Mouse (Mus musculus): Measurements from ENCODE around the gene BC028528. TPM values are rescaled to one million over a fixed set of nuclear protein-coding genes. Genes with fewer than 3 reads are reported as not detected.
"Not testable (repeated sequence)": the region's sequence is repeated elsewhere in the genome, so short reads cannot be mapped to it uniquely, and the experiment has no call there.

Gene BC028528
- polyA plus RNA-seq, 1 experiment = 8.1 TPM

GRCm38 (mm10) chr3:95931471-95931870 lies 39.7 kb upstream of the BC028528 start:
- Histone ChIP-seq H3K4me1 (ENCODE audit: control insufficient read depth, insufficient read depth, low read length) (peaks cover 10% of the 10 kb centered on the region), H3K4me3 (ENCODE audit: insufficient read depth, low read depth, low read length) (no peak overlapping the region), H3K27ac (ENCODE audit: insufficient read depth, low read depth, low read length) (no peak overlapping the region), H3K27me3 (replicated peaks; ENCODE audit: control insufficient read depth, insufficient read depth, low read length) (no peaks in the 10 kb centered on the region), H3K36me3 (ENCODE audit: control insufficient read depth, insufficient read depth, low read length) (0 out of 2 replicates have a peak, but pooled peaks cover 1% of the 10 kb centered on the region)
- TF ChIP-seq POLR2A (IDR thresholded peaks at IDR 0.05; ENCODE audit: low read depth, low read length) = no peak
- no peak for TF ChIP-seq CTCF (conservative IDR thresholded peaks at IDR 0.05; ENCODE audit: insufficient read depth, insufficient read length, low read depth, low read length)
- WGBS = 90% methylated on average over 1 of the region's 1 CpGs
- DNase-seq = no peak

- Histone ChIP-seq H3K27me3 (replicated peaks; ENCODE audit: control insufficient read depth, insufficient read depth, low read length) (no peaks in the 10 kb centered on the region), H3K27ac (ENCODE audit: insufficient read depth, low read depth, low read length) (no peak overlapping the region), H3K36me3 (ENCODE audit: control insufficient read depth, insufficient read depth, low read length) (0 out of 2 replicates have a peak, but pooled peaks cover 1% of the 10 kb centered on the region), H3K4me3 (ENCODE audit: insufficient read depth, low read depth, low read length) (peak overlapping the region; percentile 77), H3K4me1 (ENCODE audit: control insufficient read depth, insufficient read depth, low read length) (peaks cover 10% of the 10 kb centered on the region)
- no peak for DNase-seq
- WGBS = 10% methylated on average over 5 of the region's 5 CpGs
- TF ChIP-seq CTCF (conservative IDR thresholded peaks at IDR 0.05; ENCODE audit: insufficient read depth, insufficient read length, low read depth, low read length) (no peak), POLR2A (IDR thresholded peaks at IDR 0.05; ENCODE audit: low read depth, low read length) (no peak)
Observed at GRCm38 (mm10) chr3:95930471-95930789, 38.6 kb upstream of the BC028528 start.

GRCm38 (mm10) chr3:95929581-95930470 lies 38.0 kb upstream of the BC028528 start:
- Histone ChIP-seq H3K36me3 (ENCODE audit: control insufficient read depth, insufficient read depth, low read length) (0 out of 2 replicates have a peak, but pooled peaks cover under 1% of the 10 kb centered on the region), H3K27ac (ENCODE audit: insufficient read depth, low read depth, low read length) (peak overlapping the region; percentile 66), H3K27me3 (replicated peaks; ENCODE audit: control insufficient read depth, insufficient read depth, low read length) (no peaks in the 10 kb centered on the region), H3K4me3 (ENCODE audit: insufficient read depth, low read depth, low read length) (peak overlapping the region; percentile 77), H3K4me1 (ENCODE audit: control insufficient read depth, insufficient read depth, low read length) (peaks cover 10% of the 10 kb centered on the region)
- TF ChIP-seq POLR2A (IDR thresholded peaks at IDR 0.05; ENCODE audit: low read depth, low read length) = no peak
- no peak for TF ChIP-seq CTCF (conservative IDR thresholded peaks at IDR 0.05; ENCODE audit: insufficient read depth, insufficient read length, low read depth, low read length)
- DNase-seq = peak; percentile 54
- WGBS = under 1% methylated on average over 105 of the region's 105 CpGs

- Histone ChIP-seq H3K27ac (ENCODE audit: insufficient read depth, low read depth, low read length) (peak within 1 kb of the TSS; percentile 66), H3K27me3 (replicated peaks; ENCODE audit: control insufficient read depth, insufficient read depth, low read length) (no peaks in the 10 kb centered on the region), H3K36me3 (ENCODE audit: control insufficient read depth, insufficient read depth, low read length) (no peaks in the 10 kb centered on the region), H3K4me3 (ENCODE audit: insufficient read depth, low read depth, low read length) (peak within 1 kb of the TSS; percentile 77), H3K4me1 (ENCODE audit: control insufficient read depth, insufficient read depth, low read length) (peaks cover 10% of the 10 kb centered on the region)
- DNase-seq = peak; percentile 99
- no peak for TF ChIP-seq CTCF (conservative IDR thresholded peaks at IDR 0.05; ENCODE audit: insufficient read depth, insufficient read length, low read depth, low read length)
- peak; percentile 86 for TF ChIP-seq POLR2A (IDR thresholded peaks at IDR 0.05; ENCODE audit: low read depth, low read length)
- under 1% methylated on average over 49 of the region's 49 CpGs for WGBS
Observed at GRCm38 (mm10) chr3:95928658-95929503, 37.1 kb upstream of the BC028528 start, which contains the start of gene Anp32e. Gene Anp32e (plus strand): TSS chr3:95929246.

DNA sequence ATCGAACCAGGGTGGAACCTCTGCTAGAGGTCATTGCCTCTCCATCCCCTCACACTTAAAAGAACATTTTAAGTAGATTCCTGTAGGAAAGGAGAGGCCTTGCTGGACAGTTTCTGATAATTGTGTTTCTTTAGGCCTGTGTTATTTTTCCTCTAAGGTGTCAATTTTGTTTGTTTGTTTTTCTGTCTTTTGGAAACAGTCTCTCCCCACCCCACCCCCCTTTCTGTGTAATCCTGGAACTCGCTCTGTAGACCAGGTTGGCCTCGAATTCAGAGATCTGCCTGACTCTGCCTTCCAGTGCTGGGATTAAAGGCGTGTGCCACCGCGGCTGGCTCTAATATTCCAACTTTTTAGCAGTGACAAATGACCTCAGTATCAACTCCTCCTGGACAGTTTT lies 36.5 kb upstream of the BC028528 start:
- no peak overlapping the region for H3K4me3 ChIP-seq (ENCODE audit: insufficient read depth, low read depth, low read length)
- WGBS = 55% methylated on average over 6 of the region's 6 CpGs
- peaks cover 10% of the 10 kb centered on the region for H3K4me1 ChIP-seq (ENCODE audit: control insufficient read depth, insufficient read depth, low read length)
- TF ChIP-seq CTCF (conservative IDR thresholded peaks at IDR 0.05; ENCODE audit: insufficient read depth, insufficient read length, low read depth, low read length) (no peak), POLR2A (IDR thresholded peaks at IDR 0.05; ENCODE audit: low read depth, low read length) (no peak)
- DNase-seq = no peak
- H3K27me3 ChIP-seq (replicated peaks; ENCODE audit: control insufficient read depth, insufficient read depth, low read length) = no peaks in the 10 kb centered on the region
- H3K27ac ChIP-seq (ENCODE audit: insufficient read depth, low read depth, low read length) = no peak overlapping the region
- H3K36me3 ChIP-seq (ENCODE audit: control insufficient read depth, insufficient read depth, low read length) = no peaks in the 10 kb centered on the region

DNA sequence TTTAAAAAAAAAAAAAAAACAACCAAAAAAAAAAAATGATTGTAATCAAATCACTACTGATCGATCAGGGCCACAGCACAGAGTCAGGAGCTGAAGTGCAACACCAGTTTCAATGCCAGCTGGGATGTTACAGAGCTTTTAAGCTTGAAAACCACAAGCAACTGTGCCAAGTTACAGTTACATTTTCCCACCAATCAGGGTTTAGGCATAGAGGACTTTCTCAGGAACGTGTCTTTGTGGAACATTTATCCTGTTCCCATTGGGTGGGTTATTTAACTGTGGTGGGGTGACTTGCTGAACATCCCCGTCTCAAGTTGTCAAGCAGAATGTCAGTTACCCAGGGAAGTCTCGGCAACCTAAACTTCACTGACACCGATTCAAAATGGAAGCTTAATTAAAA lies 33.3 kb upstream of the BC028528 start:
- no peaks in the 10 kb centered on the region for H3K36me3 ChIP-seq (ENCODE audit: control insufficient read depth, insufficient read depth, low read length)
- no peak overlapping the region for H3K27ac ChIP-seq (ENCODE audit: insufficient read depth, low read depth, low read length)
- DNase-seq = no peak
- no peak overlapping the region for H3K4me3 ChIP-seq (ENCODE audit: insufficient read depth, low read depth, low read length)
- no peaks in the 10 kb centered on the region for H3K4me1 ChIP-seq (ENCODE audit: control insufficient read depth, insufficient read depth, low read length)
- TF ChIP-seq POLR2A (IDR thresholded peaks at IDR 0.05; ENCODE audit: low read depth, low read length) (no peak), CTCF (conservative IDR thresholded peaks at IDR 0.05; ENCODE audit: insufficient read depth, insufficient read length, low read depth, low read length) (no peak)
- no peaks in the 10 kb centered on the region for H3K27me3 ChIP-seq (replicated peaks; ENCODE audit: control insufficient read depth, insufficient read depth, low read length)
- WGBS = 85% methylated on average over 5 of the region's 5 CpGs

GRCm38 (mm10) chr3:95924185-95924584 lies 32.4 kb upstream of the BC028528 start:
- WGBS = 72% methylated on average over 4 of the region's 4 CpGs
- Histone ChIP-seq H3K4me3 (ENCODE audit: insufficient read depth, low read depth, low read length) (no peak overlapping the region), H3K4me1 (ENCODE audit: control insufficient read depth, insufficient read depth, low read length) (no peaks in the 10 kb centered on the region), H3K36me3 (ENCODE audit: control insufficient read depth, insufficient read depth, low read length) (no peaks in the 10 kb centered on the region), H3K27me3 (replicated peaks; ENCODE audit: control insufficient read depth, insufficient read depth, low read length) (no peaks in the 10 kb centered on the region), H3K27ac (ENCODE audit: insufficient read depth, low read depth, low read length) (no peak overlapping the region)
- no peak for DNase-seq
- no peak for TF ChIP-seq POLR2A (IDR thresholded peaks at IDR 0.05; ENCODE audit: low read depth, low read length)

DNA sequence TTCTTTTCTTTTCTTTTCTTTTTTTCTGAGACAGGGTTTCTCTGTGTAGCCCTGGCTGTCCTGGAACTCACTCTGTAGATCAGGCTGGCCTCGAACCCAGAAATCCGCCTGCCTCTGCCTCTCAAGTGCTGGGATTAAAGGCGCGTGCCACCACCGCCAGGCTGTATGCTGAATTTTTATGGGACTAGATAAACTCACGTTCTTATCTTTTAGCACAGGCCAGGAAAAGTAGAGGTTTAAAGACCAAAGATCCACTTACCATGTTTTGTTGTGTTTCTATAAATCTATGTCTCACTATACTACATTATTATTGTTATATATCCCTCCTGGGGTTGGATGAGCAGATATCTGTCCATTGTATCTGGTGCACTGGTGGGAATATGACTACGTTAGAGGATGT lies 31.6 kb upstream of the BC028528 start:
- DNase-seq; H3K36me3 ChIP-seq (ENCODE audit: control insufficient read depth, insufficient read depth, low read length); H3K4me3 ChIP-seq (ENCODE audit: insufficient read depth, low read depth, low read length); H3K27ac ChIP-seq (ENCODE audit: insufficient read depth, low read depth, low read length); H3K27me3 ChIP-seq (replicated peaks; ENCODE audit: control insufficient read depth, insufficient read depth, low read length); H3K4me1 ChIP-seq (ENCODE audit: control insufficient read depth, insufficient read depth, low read length): not testable (repeated sequence)
- 91% methylated on average over 7 of the region's 7 CpGs for WGBS

GRCm38 (mm10) chr3:95920532-95920931 lies 28.7 kb upstream of the BC028528 start:
- not testable (repeated sequence) for H3K27me3 ChIP-seq (replicated peaks; ENCODE audit: control insufficient read depth, insufficient read depth, low read length); DNase-seq; H3K4me3 ChIP-seq (ENCODE audit: insufficient read depth, low read depth, low read length); H3K4me1 ChIP-seq (ENCODE audit: control insufficient read depth, insufficient read depth, low read length); H3K36me3 ChIP-seq (ENCODE audit: control insufficient read depth, insufficient read depth, low read length); H3K27ac ChIP-seq (ENCODE audit: insufficient read depth, low read depth, low read length)
- 70% methylated on average over 2 of the region's 2 CpGs for WGBS
